Mouse (Mus musculus) midbrain, embryonic 11.5 days (tissue): ENCODE results near the gene Olr1. TPM values are rescaled to one million over a fixed set of nuclear protein-coding genes. Genes with fewer than 3 reads are reported as not detected.

Experiments
- polyA plus RNA-seq: library from polyadenylated mRNA; unstranded; fragments of >200 nt; fragmentation: Nextera tagmentation; extraction: Ambion mirVana; gene quantifications from 2 replicates; pipeline ENCODE4 v1.2.1, GENCODE M21; 2014

Olr1 gene
- polyA plus RNA-seq, 1 experiment from 2014 or later = not detected

Other genes with a start within 250 kb of the Olr1 start
- gene Cd69, start 231.7 kb downstream of the Olr1 start, polyA plus RNA-seq = 0.10 TPM in 1 of 2 replicates, not detected in the other
- gene 4922502D21Rik, start 175.4 kb downstream of the Olr1 start, polyA plus RNA-seq = not detected in 2 replicates
- gene Clec12a, start 164.5 kb downstream of the Olr1 start, polyA plus RNA-seq = 0.10 and 0.30 TPM in 2 replicates
- not detected in 2 replicates for gene Clec12b, start 121.3 kb downstream of the Olr1 start, polyA plus RNA-seq
- gene Clec1b, start 109.9 kb downstream of the Olr1 start, polyA plus RNA-seq = 10.5 and 11.3 TPM in 2 replicates
- gene Clec9a, start 98.3 kb downstream of the Olr1 start, polyA plus RNA-seq = 0.23 and 0.26 TPM in 2 replicates
- 1.2 and 1.3 TPM in 2 replicates for gene Clec1a, start 55.2 kb downstream of the Olr1 start, polyA plus RNA-seq
- not detected in 2 replicates for gene Tmem52b, start 5.4 kb upstream of the Olr1 start, polyA plus RNA-seq
- 22.7 and 24.5 TPM in 2 replicates for gene Gabarapl1, start 26.0 kb upstream of the Olr1 start, polyA plus RNA-seq
- not detected in 2 replicates for gene Klre1, start 70.7 kb upstream of the Olr1 start, polyA plus RNA-seq
- not detected in 2 replicates for gene Klrd1, start 84.6 kb upstream of the Olr1 start, polyA plus RNA-seq
- 0.14 and 0.21 TPM in 2 replicates for gene Klrk1, start 116.7 kb upstream of the Olr1 start, polyA plus RNA-seq
- gene Klrc3, start 136.2 kb upstream of the Olr1 start, polyA plus RNA-seq = not detected in 2 replicates
- not detected in 2 replicates for gene Klrc2, start 153.5 kb upstream of the Olr1 start, polyA plus RNA-seq
- gene Klrc1, start 171.8 kb upstream of the Olr1 start, polyA plus RNA-seq = not detected in 2 replicates
- not detected in 2 replicates for gene Klri1, start 210.0 kb upstream of the Olr1 start, polyA plus RNA-seq
- not detected in 2 replicates for gene Klri2, start 233.3 kb upstream of the Olr1 start, polyA plus RNA-seq